Mouse (Mus musculus) kidney, adult 9 months (tissue): ENCODE data around the gene Ccr6.
A peak's percentile ranks its signal among the peaks of the same experiment; 100 is the strongest.
"Not testable (repeated sequence)": the region's sequence is repeated elsewhere in the genome, so short reads cannot be mapped to it uniquely, and the experiment has no call there.

Source experiments
- DNase-seq: peaks from one replicate; pipeline ENCODE4 v3.0.0; 2022

The Ccr6 gene

GRCm38 (mm10) chr17:8235743-8236142 is at the start of gene Ccr6:
Ccr6 (plus strand) TSS chr17:8236043.
- DNase-seq = no peak

GRCm38 (mm10) chr17:8193678-8194077 is 42.2 kb upstream of the Ccr6 start:
- no peak for DNase-seq

GRCm38 (mm10) chr17:8195685-8196376 is 40.0 kb upstream of the Ccr6 start:
- DNase-seq = peak; percentile 13

- DNase-seq = no peak
Measured at GRCm38 (mm10) chr17:8197652-8198051, 38.2 kb upstream of the Ccr6 start.

- no peak for DNase-seq
Measured at GRCm38 (mm10) chr17:8199067-8199935, 36.5 kb upstream of the Ccr6 start.

- no peak for DNase-seq
Measured at GRCm38 (mm10) chr17:8199936-8200330, 35.9 kb upstream of the Ccr6 start.

GRCm38 (mm10) chr17:8203487-8203886 is 32.4 kb upstream of the Ccr6 start:
- DNase-seq = no peak

GRCm38 (mm10) chr17:8205221-8205631 is 30.6 kb upstream of the Ccr6 start:
- DNase-seq = not testable (repeated sequence)

- DNase-seq = no peak
Measured at GRCm38 (mm10) chr17:8206691-8207090, 29.2 kb upstream of the Ccr6 start.

- no peak for DNase-seq
Measured at GRCm38 (mm10) chr17:8209696-8210095, 26.1 kb upstream of the Ccr6 start.

GRCm38 (mm10) chr17:8210170-8210569 is 25.7 kb upstream of the Ccr6 start:
- no peak for DNase-seq

GRCm38 (mm10) chr17:8210675-8211074 is 25.2 kb upstream of the Ccr6 start:
- DNase-seq = no peak

GRCm38 (mm10) chr17:8211399-8211798 is 24.4 kb upstream of the Ccr6 start:
- no peak for DNase-seq

- no peak for DNase-seq
Measured at GRCm38 (mm10) chr17:8214369-8214768, 21.5 kb upstream of the Ccr6 start.

- no peak for DNase-seq
Measured at GRCm38 (mm10) chr17:8215016-8215745, 20.7 kb upstream of the Ccr6 start.

GRCm38 (mm10) chr17:8223225-8223624 is 12.6 kb upstream of the Ccr6 start:
- DNase-seq = no peak

- no peak for DNase-seq
Measured at GRCm38 (mm10) chr17:8224072-8224471, 11.8 kb upstream of the Ccr6 start.

- DNase-seq = no peak
Measured at GRCm38 (mm10) chr17:8225166-8225565, 10.7 kb upstream of the Ccr6 start.

- no peak for DNase-seq
Measured at GRCm38 (mm10) chr17:8225746-8226145, 10.1 kb upstream of the Ccr6 start.

- DNase-seq = no peak
Measured at GRCm38 (mm10) chr17:8228622-8229021, 7.2 kb upstream of the Ccr6 start.

GRCm38 (mm10) chr17:8229607-8230006 is 6.2 kb upstream of the Ccr6 start:
- no peak for DNase-seq

GRCm38 (mm10) chr17:8232089-8232488 is 3.8 kb upstream of the Ccr6 start:
- no peak for DNase-seq

- no peak for DNase-seq
Measured at GRCm38 (mm10) chr17:8233618-8234214, 2.1 kb upstream of the Ccr6 start.
